Mouse (Mus musculus): ENCODE results near the gene Efcc1.

GRCm38 (mm10) chr6:87788896-87789587, 58.4 kb downstream of the Efcc1 start:
- TF ChIP-seq CTCF (IDR thresholded peaks at IDR 0.05; ENCODE audit: low read depth, low read length) (no peak), EP300 (IDR thresholded peaks at IDR 0.05; ENCODE audit: insufficient read depth, low read depth, low read length) (no peak), POLR2A (IDR thresholded peaks at IDR 0.05; ENCODE audit: insufficient read depth, low read length) (no peak)
